Mouse (Mus musculus) megakaryocyte progenitor cell, adult 5-6 weeks (primary cell): ENCODE measurements at regions not wholly inside any gene's neighbourhood (a gene's known extent, or its start where the extent isn't known, plus 50 kb on each side); places are given as distances from the start of the nearest gene placed in this dataset.

Experiments used
- ATAC-seq: replicated peaks from 2 replicates; pipeline ENCODE4 v1.8.0; 2016; ENCODE audit warnings: mild to moderate bottlenecking, moderate TSS enrichment, inconsistent platforms; ENCODE audit not compliant: poor library complexity

DNA sequence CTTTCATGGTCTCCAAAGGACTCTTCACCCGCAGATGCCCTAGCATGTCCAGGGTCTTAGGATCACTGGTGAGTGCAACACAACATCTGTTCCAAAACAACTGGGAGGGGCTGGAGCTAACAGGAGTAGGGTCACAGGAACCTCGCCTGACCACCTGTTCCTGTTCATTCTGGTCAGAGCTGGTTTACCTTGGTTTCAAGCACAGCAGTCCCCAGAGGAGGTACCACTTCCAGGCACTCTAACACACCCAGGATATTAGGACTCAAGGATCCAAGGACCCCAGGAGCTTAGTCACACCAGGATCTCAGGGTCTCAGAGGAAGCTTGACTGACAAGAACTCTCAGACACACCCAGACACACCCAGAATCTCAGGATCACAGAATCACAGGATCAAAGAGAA is 94.9 kb upstream of the Plscr5 start:
- ATAC-seq = no peak

DNA sequence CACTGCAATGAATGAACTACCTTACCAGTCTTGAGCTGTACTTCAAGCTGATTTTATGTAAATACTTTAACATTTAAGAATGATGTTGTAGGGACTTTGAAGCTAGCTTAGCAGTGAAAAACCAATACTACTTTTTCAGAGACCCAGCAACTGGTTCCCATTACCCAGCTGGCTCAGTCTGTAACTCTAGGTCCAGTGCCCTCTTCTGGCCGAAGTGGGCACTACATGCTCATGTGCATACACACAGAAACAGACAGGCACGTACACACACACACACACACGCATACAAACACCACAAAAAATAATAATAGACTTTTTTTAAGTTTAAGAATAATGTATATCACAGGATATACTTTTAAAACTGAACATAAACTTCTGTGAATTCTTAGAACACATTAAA is 63.2 kb upstream of the Plscr5 start:
- 0 out of 2 replicates have a peak, but pooled peaks have one; percentile 39 for ATAC-seq

DNA sequence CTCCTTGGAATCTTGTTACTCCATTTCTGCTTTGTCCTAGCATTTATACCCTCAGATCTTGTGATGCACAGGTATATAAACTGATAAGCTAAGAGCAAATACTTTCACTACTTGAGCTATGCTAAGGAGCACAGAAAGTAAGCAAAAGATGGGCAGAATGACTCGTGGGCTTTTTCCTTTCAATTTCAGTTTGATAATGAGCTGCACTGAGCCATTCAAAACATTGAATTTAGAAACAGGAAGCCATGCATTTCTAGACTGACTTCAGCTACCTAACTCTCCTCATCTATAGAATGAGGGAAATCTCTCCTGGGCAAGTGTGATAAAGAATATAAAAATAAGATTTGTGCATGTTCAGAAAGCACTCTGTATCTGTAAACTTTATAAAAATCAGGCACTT is 62.3 kb upstream of the Plscr5 start:
- no peak for ATAC-seq

DNA sequence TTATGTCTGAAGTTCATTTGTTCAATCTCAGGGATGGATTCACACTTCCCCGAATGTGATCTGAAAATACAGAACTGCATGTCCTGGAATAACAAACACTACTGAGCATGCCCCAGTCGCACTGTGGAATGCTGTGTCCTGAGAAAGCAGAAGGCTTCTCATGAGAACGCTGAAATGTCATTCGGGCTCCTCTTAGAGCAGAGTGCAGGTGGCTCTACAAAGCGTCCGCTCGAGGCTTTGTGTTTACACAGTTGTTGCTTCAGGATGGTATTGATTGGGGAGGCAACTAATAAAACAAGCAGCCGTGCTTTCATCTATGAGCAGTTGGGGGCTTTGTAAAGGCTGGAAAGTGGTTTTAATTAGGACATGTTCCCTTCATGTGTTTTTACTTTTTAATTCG is 60.3 kb upstream of the Plscr5 start:
- ATAC-seq = no peak

DNA sequence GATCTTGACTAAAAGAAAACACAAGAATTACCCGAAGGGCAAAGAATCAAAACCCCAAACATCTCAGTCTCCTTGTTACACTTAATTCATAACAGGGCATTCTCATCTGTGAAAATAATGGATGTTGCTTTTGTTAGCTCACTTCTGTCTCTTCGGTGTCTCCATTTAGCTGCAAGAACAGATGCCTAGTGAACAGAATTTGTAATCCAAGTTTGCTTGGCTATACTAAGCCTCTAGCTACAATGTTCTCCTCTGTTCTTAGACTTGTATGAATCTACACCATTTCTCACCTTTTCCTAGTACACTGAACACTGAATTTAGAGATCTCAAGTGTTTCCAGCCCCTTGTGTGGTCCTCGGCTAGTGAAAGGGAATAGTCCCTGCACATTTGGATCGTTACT is 50.8 kb upstream of the Plscr5 start:
- no peak for ATAC-seq
